Mouse (Mus musculus): ENCODE data around the gene Cbfb. TPM values are rescaled to one million over a fixed set of nuclear protein-coding genes. Genes with fewer than 3 reads are reported as not detected.

The Cbfb gene
- polyA plus RNA-seq, 1 experiment from 2014 or later: 34.2 TPM

- Histone ChIP-seq H3K9ac (replicated peaks; ENCODE audit: low read depth, low read length) (no peak overlapping the region), H3K27ac (ENCODE audit: low read length) (no peak overlapping the region), H3K4me3 (replicated peaks; ENCODE audit: low read length) (no peak overlapping the region), H3K36me3 (ENCODE audit: control insufficient read depth, insufficient read depth) (no peaks in the 10 kb centered on the region), H3K4me2 (ENCODE audit: low read length) (no peak overlapping the region), H3K27me3 (replicated peaks; ENCODE audit: control insufficient read depth, insufficient read depth, low read length) (no peaks in the 10 kb centered on the region), H3K4me1 (replicated peaks; ENCODE audit: control insufficient read depth, insufficient read depth, low read length) (peaks cover 9% of the 10 kb centered on the region), H3K9me3 (ENCODE audit: control insufficient read depth, low read length) (no peaks in the 10 kb centered on the region)
- ATAC-seq: no peak
- 67% methylated on average over 10 of the region's 10 CpGs for WGBS
Measured at GRCm38 (mm10) chr8:105157555-105157954, 12.9 kb upstream of the Cbfb start.

GRCm38 (mm10) chr8:105158084-105158483 lies 12.4 kb upstream of the Cbfb start:
- Histone ChIP-seq H3K9ac (replicated peaks; ENCODE audit: low read depth, low read length) (no peak overlapping the region), H3K4me2 (ENCODE audit: low read length) (no peak overlapping the region), H3K9me3 (ENCODE audit: control insufficient read depth, low read length) (no peaks in the 10 kb centered on the region), H3K27me3 (replicated peaks; ENCODE audit: control insufficient read depth, insufficient read depth, low read length) (no peaks in the 10 kb centered on the region), H3K36me3 (ENCODE audit: control insufficient read depth, insufficient read depth) (no peaks in the 10 kb centered on the region), H3K4me1 (replicated peaks; ENCODE audit: control insufficient read depth, insufficient read depth, low read length) (peaks cover 3% of the 10 kb centered on the region), H3K27ac (ENCODE audit: low read length) (no peak overlapping the region), H3K4me3 (replicated peaks; ENCODE audit: low read length) (no peak overlapping the region)
- no peak for ATAC-seq
- whole genome bisulfite sequencing: 72% methylated on average over 3 of the region's 3 CpGs

GRCm38 (mm10) chr8:105161121-105161652 lies 9.3 kb upstream of the Cbfb start:
- H3K4me2 ChIP-seq (ENCODE audit: low read length): no peak overlapping the region
- H3K27me3 ChIP-seq (replicated peaks; ENCODE audit: control insufficient read depth, insufficient read depth, low read length): no peaks in the 10 kb centered on the region
- no peak overlapping the region for H3K4me3 ChIP-seq (replicated peaks; ENCODE audit: low read length)
- H3K36me3 ChIP-seq (ENCODE audit: control insufficient read depth, insufficient read depth): no peaks in the 10 kb centered on the region
- H3K4me1 ChIP-seq (replicated peaks; ENCODE audit: control insufficient read depth, insufficient read depth, low read length): 0 out of 2 replicates have a peak, but pooled peaks cover 3% of the 10 kb centered on the region
- H3K9ac ChIP-seq (replicated peaks; ENCODE audit: low read depth, low read length): no peak overlapping the region
- WGBS: 67% methylated on average over 3 of the region's 3 CpGs
- ATAC-seq: no peak
- no peak overlapping the region for H3K27ac ChIP-seq (ENCODE audit: low read length)
- no peaks in the 10 kb centered on the region for H3K9me3 ChIP-seq (ENCODE audit: control insufficient read depth, low read length)

GRCm38 (mm10) chr8:105164272-105164902 lies 6.1 kb upstream of the Cbfb start:
- Histone ChIP-seq H3K9ac (replicated peaks; ENCODE audit: low read depth, low read length) (no peak overlapping the region), H3K4me3 (replicated peaks; ENCODE audit: low read length) (no peak overlapping the region), H3K27ac (ENCODE audit: low read length) (no peak overlapping the region), H3K4me2 (ENCODE audit: low read length) (no peak overlapping the region), H3K9me3 (ENCODE audit: control insufficient read depth, low read length) (no peaks in the 10 kb centered on the region), H3K4me1 (replicated peaks; ENCODE audit: control insufficient read depth, insufficient read depth, low read length) (0 out of 2 replicates have a peak, but pooled peaks cover 3% of the 10 kb centered on the region), H3K27me3 (replicated peaks; ENCODE audit: control insufficient read depth, insufficient read depth, low read length) (no peaks in the 10 kb centered on the region), H3K36me3 (ENCODE audit: control insufficient read depth, insufficient read depth) (no peaks in the 10 kb centered on the region)
- 21% methylated on average over 6 of the region's 6 CpGs for WGBS
- ATAC-seq: no peak

- 96% methylated on average over 2 of the region's 2 CpGs for WGBS
- H3K4me2 ChIP-seq (ENCODE audit: low read length): no peak overlapping the region
- peaks cover 6% of the 10 kb centered on the region; the same call in 1 of the 2 replicates for H3K4me1 ChIP-seq (replicated peaks; ENCODE audit: control insufficient read depth, insufficient read depth, low read length)
- no peaks in the 10 kb centered on the region for H3K27me3 ChIP-seq (replicated peaks; ENCODE audit: control insufficient read depth, insufficient read depth, low read length)
- no peak overlapping the region for H3K27ac ChIP-seq (ENCODE audit: low read length)
- H3K9me3 ChIP-seq (ENCODE audit: control insufficient read depth, low read length): no peaks in the 10 kb centered on the region
- no peak for ATAC-seq
- H3K9ac ChIP-seq (replicated peaks; ENCODE audit: low read depth, low read length): no peak overlapping the region
- H3K4me3 ChIP-seq (replicated peaks; ENCODE audit: low read length): no peak overlapping the region
- H3K36me3 ChIP-seq (ENCODE audit: control insufficient read depth, insufficient read depth): no peaks in the 10 kb centered on the region
Measured at GRCm38 (mm10) chr8:105165191-105165590, 5.3 kb upstream of the Cbfb start.

- Histone ChIP-seq H3K9ac (replicated peaks; ENCODE audit: low read depth, low read length) (no peak overlapping the region), H3K4me1 (replicated peaks; ENCODE audit: control insufficient read depth, insufficient read depth, low read length) (peaks cover 9% of the 10 kb centered on the region), H3K9me3 (ENCODE audit: control insufficient read depth, low read length) (no peaks in the 10 kb centered on the region), H3K27ac (ENCODE audit: low read length) (no peak overlapping the region), H3K4me2 (ENCODE audit: low read length) (no peak overlapping the region), H3K4me3 (replicated peaks; ENCODE audit: low read length) (no peak overlapping the region), H3K27me3 (replicated peaks; ENCODE audit: control insufficient read depth, insufficient read depth, low read length) (no peaks in the 10 kb centered on the region), H3K36me3 (ENCODE audit: control insufficient read depth, insufficient read depth) (no peaks in the 10 kb centered on the region)
- 82% methylated on average over 2 of the region's 2 CpGs for WGBS
- ATAC-seq: no peak
Measured at GRCm38 (mm10) chr8:105167116-105167515, 3.4 kb upstream of the Cbfb start.

GRCm38 (mm10) chr8:105169582-105169981 lies 892 bp upstream of the Cbfb start:
- ATAC-seq: no peak
- Histone ChIP-seq H3K4me1 (replicated peaks; ENCODE audit: control insufficient read depth, insufficient read depth, low read length) (peaks cover 17% of the 10 kb centered on the region), H3K27ac (ENCODE audit: low read length) (no peak overlapping the region), H3K9me3 (ENCODE audit: control insufficient read depth, low read length) (no peaks in the 10 kb centered on the region), H3K27me3 (replicated peaks; ENCODE audit: control insufficient read depth, insufficient read depth, low read length) (no peaks in the 10 kb centered on the region), H3K9ac (replicated peaks; ENCODE audit: low read depth, low read length) (no peak overlapping the region), H3K4me3 (replicated peaks; ENCODE audit: low read length) (no peak overlapping the region), H3K4me2 (ENCODE audit: low read length) (no peak overlapping the region; the same call in 1 of the 2 replicates), H3K36me3 (ENCODE audit: control insufficient read depth, insufficient read depth) (no peaks in the 10 kb centered on the region)
- 47% methylated on average over 3 of the region's 3 CpGs for WGBS

- H3K36me3 ChIP-seq (ENCODE audit: control insufficient read depth, insufficient read depth): no peaks in the 10 kb centered on the region
- H3K27me3 ChIP-seq (replicated peaks; ENCODE audit: control insufficient read depth, insufficient read depth, low read length): no peaks in the 10 kb centered on the region
- 0 out of 2 replicates have a peak overlapping the region, but pooled peaks have one; percentile 5 for H3K27ac ChIP-seq (ENCODE audit: low read length)
- H3K9me3 ChIP-seq (ENCODE audit: control insufficient read depth, low read length): no peaks in the 10 kb centered on the region
- no peak for ATAC-seq
- peak overlapping the region; percentile 85 for H3K9ac ChIP-seq (replicated peaks; ENCODE audit: low read depth, low read length)
- peaks cover 17% of the 10 kb centered on the region for H3K4me1 ChIP-seq (replicated peaks; ENCODE audit: control insufficient read depth, insufficient read depth, low read length)
- peak overlapping the region; percentile 49 for H3K4me2 ChIP-seq (ENCODE audit: low read length)
- WGBS: 3% methylated on average over 5 of the region's 5 CpGs
- H3K4me3 ChIP-seq (replicated peaks; ENCODE audit: low read length): peak overlapping the region; percentile 95
Measured at GRCm38 (mm10) chr8:105170041-105170380, 463 bp upstream of the Cbfb start.

- Histone ChIP-seq H3K9me3 (ENCODE audit: control insufficient read depth, low read length) (no peaks in the 10 kb centered on the region), H3K27ac (ENCODE audit: low read length) (peak overlapping the region; percentile 92), H3K4me3 (replicated peaks; ENCODE audit: low read length) (peak overlapping the region; percentile 95), H3K9ac (replicated peaks; ENCODE audit: low read depth, low read length) (peak overlapping the region; percentile 85), H3K4me1 (replicated peaks; ENCODE audit: control insufficient read depth, insufficient read depth, low read length) (peaks cover 17% of the 10 kb centered on the region), H3K36me3 (ENCODE audit: control insufficient read depth, insufficient read depth) (no peaks in the 10 kb centered on the region), H3K4me2 (ENCODE audit: low read length) (peak overlapping the region; percentile 49), H3K27me3 (replicated peaks; ENCODE audit: control insufficient read depth, insufficient read depth, low read length) (no peaks in the 10 kb centered on the region)
- under 1% methylated on average over 85 of the region's 92 CpGs for WGBS
- peak; percentile 34 for ATAC-seq
Measured at GRCm38 (mm10) chr8:105171116-105172002, 885 bp downstream of the Cbfb start.
